ENCODE assay signal across 21 mouse cellular contexts in genomic region chr12:117305625-117306105, GRCm38 (mm10).
DNase-seq lines count a peak whose midpoint lies in the region; ATAC-seq and TF ChIP-seq lines count a peak whose summit lies in the region.
"Had no signal": no experiment of that assay in that cellular context is flagged by ENCODE, and none has a peak within 500 bp of the region (broad histone marks: within the 10 kb centered on the region; RNA-seq: fewer than 3 reads in every experiment).

No protein-coding gene starts in this region.

- H3K27ac ChIP-seq in forebrain, embryonic 12.5 days: peak overlapping the region; percentile 73
- H3K27ac ChIP-seq in forebrain, postnatal 0 days (ENCODE audit: low read depth, low read length): peak overlapping the region; percentile 73
- H3K27ac ChIP-seq in hindbrain, postnatal 0 days: no peak overlapping the region
- H3K27ac ChIP-seq in midbrain, postnatal 0 days (ENCODE audit: low read depth, low read length): peak overlapping the region; percentile 57
- H3K27ac ChIP-seq: heart, embryonic 13.5 days; layer of hippocampus, adult 2 months; limb, embryonic 12.5 days; liver, embryonic 13.5 days; stomach, embryonic 15.5 days had no signal

- ATAC-seq in forebrain, embryonic 12.5 days (ENCODE audit: low FRiP score): peak; percentile 6; the same call in 1 of the 2 replicates
- ATAC-seq in forebrain, postnatal 0 days: peak; percentile 38
- ATAC-seq in hindbrain, postnatal 0 days: peak; percentile 27; the same call in 1 of the 2 replicates
- no peak for ATAC-seq in midbrain, postnatal 0 days (ENCODE audit: low FRiP score)
- ATAC-seq: intestine, embryonic 16.5 days had no signal

- no peak overlapping the region for H3K9ac ChIP-seq in forebrain, embryonic 12.5 days
- no peak overlapping the region for H3K9ac ChIP-seq in forebrain, postnatal 0 days
- no peak overlapping the region for H3K9ac ChIP-seq in hindbrain, postnatal 0 days (replicated peaks; ENCODE audit: low read length)
- H3K9ac ChIP-seq in midbrain, postnatal 0 days (replicated peaks; ENCODE audit: low read length, poor library complexity, severe bottlenecking): no peak overlapping the region
- H3K9ac ChIP-seq: heart, embryonic 13.5 days; limb, embryonic 12.5 days; liver, embryonic 13.5 days; stomach, embryonic 15.5 days had no signal

- 30% methylated on average over 5 of the region's 5 CpGs for WGBS in forebrain, embryonic 12.5 days
- WGBS in forebrain, postnatal 0 days: 31% methylated on average over 5 of the region's 5 CpGs
- WGBS in hindbrain, postnatal 0 days: 38% methylated on average over 5 of the region's 5 CpGs
- 36% methylated on average over 5 of the region's 5 CpGs for WGBS in midbrain, postnatal 0 days

- no peaks in the 10 kb centered on the region for H3K9me3 ChIP-seq in forebrain, embryonic 12.5 days
- H3K9me3 ChIP-seq in forebrain, postnatal 0 days (ENCODE audit: low read length): peaks cover under 1% of the 10 kb centered on the region; the same call in 1 of the 2 replicates
- no peaks in the 10 kb centered on the region for H3K9me3 ChIP-seq in hindbrain, postnatal 0 days (ENCODE audit: low read length)
- H3K9me3 ChIP-seq in midbrain, postnatal 0 days (ENCODE audit: low read length): no peaks in the 10 kb centered on the region
- H3K9me3 ChIP-seq: heart, embryonic 13.5 days; limb, embryonic 12.5 days; liver, embryonic 13.5 days; stomach, embryonic 15.5 days had no signal

- DNase-seq in forebrain, postnatal 0 days: peak; percentile 29
- peak; percentile 4 for DNase-seq in hindbrain, postnatal 0 days (ENCODE audit: low spot score)
- DNase-seq in midbrain, postnatal 0 days (ENCODE audit: low spot score): no peak
- DNase-seq in layer of hippocampus, postnatal 25 days (ENCODE audit: extremely low spot score in 1 of 2, low spot score in 1 of 2): no peak
- no peak for DNase-seq in Muller cell, postnatal 12 days (ENCODE audit: inconsistent ontology term)
- DNase-seq in kidney, adult 9 months: no peak
- DNase-seq: cerebellum, adult 11 months; cerebellum, postnatal 25 days; gastrocnemius, postnatal 36 days; heart, postnatal 36 days; kidney, postnatal 10 days; liver, embryonic 13.5 days; spleen, adult 18-20 months; thymus, postnatal 14 days had no signal

- no peak overlapping the region for H3K4me2 ChIP-seq in forebrain, embryonic 12.5 days
- no peak overlapping the region for H3K4me2 ChIP-seq in forebrain, postnatal 0 days (ENCODE audit: low read depth)
- no peak overlapping the region for H3K4me2 ChIP-seq in hindbrain, postnatal 0 days (ENCODE audit: low read depth, low read length)
- H3K4me2 ChIP-seq in midbrain, postnatal 0 days (ENCODE audit: low read depth, low read length, poor library complexity, severe bottlenecking): no peak overlapping the region
- H3K4me2 ChIP-seq: heart, embryonic 13.5 days; limb, embryonic 12.5 days; liver, embryonic 13.5 days; stomach, embryonic 15.5 days had no signal

- H3K4me3 ChIP-seq in forebrain, embryonic 12.5 days (replicated peaks): no peak overlapping the region
- no peak overlapping the region for H3K4me3 ChIP-seq in forebrain, postnatal 0 days (ENCODE audit: low read depth, low read length)
- no peak overlapping the region for H3K4me3 ChIP-seq in hindbrain, postnatal 0 days (ENCODE audit: low read length)
- no peak overlapping the region for H3K4me3 ChIP-seq in midbrain, postnatal 0 days (ENCODE audit: low read depth, low read length)
- H3K4me3 ChIP-seq: erythroblast, embryonic 14.5 days; heart, embryonic 13.5 days; layer of hippocampus, adult 2 months; limb, embryonic 12.5 days; liver, embryonic 13.5 days; stomach, embryonic 15.5 days had no signal

- no peaks in the 10 kb centered on the region for H3K36me3 ChIP-seq in forebrain, embryonic 12.5 days (replicated peaks)
- H3K36me3 ChIP-seq in forebrain, postnatal 0 days (ENCODE audit: insufficient read depth): no peaks in the 10 kb centered on the region
- no peaks in the 10 kb centered on the region for H3K36me3 ChIP-seq in hindbrain, postnatal 0 days (ENCODE audit: insufficient read depth, low read length)
- H3K36me3 ChIP-seq in midbrain, postnatal 0 days (ENCODE audit: insufficient read depth, low read length): no peaks in the 10 kb centered on the region
- H3K36me3 ChIP-seq: heart, embryonic 13.5 days; limb, embryonic 12.5 days; liver, embryonic 13.5 days; stomach, embryonic 15.5 days had no signal

- H3K4me1 ChIP-seq in forebrain, embryonic 12.5 days: peaks cover 18% of the 10 kb centered on the region
- H3K4me1 ChIP-seq in forebrain, postnatal 0 days (ENCODE audit: insufficient read depth): no peaks in the 10 kb centered on the region
- H3K4me1 ChIP-seq in hindbrain, postnatal 0 days (ENCODE audit: insufficient read depth, low read length): no peaks in the 10 kb centered on the region
- 0 out of 2 replicates have a peak, but pooled peaks cover 4% of the 10 kb centered on the region for H3K4me1 ChIP-seq in midbrain, postnatal 0 days (ENCODE audit: insufficient read depth, low read length)
- H3K4me1 ChIP-seq: limb, embryonic 12.5 days; liver, embryonic 13.5 days; stomach, embryonic 15.5 days had no signal

- no peak for TF ChIP-seq CTCF in forebrain, postnatal 0 days (IDR thresholded peaks at IDR 0.05; ENCODE audit: low read depth)
- TF ChIP-seq CTCF in hindbrain, postnatal 0 days (IDR thresholded peaks at IDR 0.05; ENCODE audit: low read depth): no peak
- no peak for TF ChIP-seq CTCF in midbrain, postnatal 0 days (IDR thresholded peaks at IDR 0.05)

- H3K27me3 ChIP-seq in forebrain, embryonic 12.5 days: no peaks in the 10 kb centered on the region
- H3K27me3 ChIP-seq in forebrain, postnatal 0 days (ENCODE audit: insufficient read depth, low read length): no peaks in the 10 kb centered on the region
- no peaks in the 10 kb centered on the region for H3K27me3 ChIP-seq in hindbrain, postnatal 0 days (ENCODE audit: insufficient read depth, low read length)
- no peaks in the 10 kb centered on the region for H3K27me3 ChIP-seq in midbrain, postnatal 0 days (ENCODE audit: insufficient read depth, low read length)
- H3K27me3 ChIP-seq: limb, embryonic 12.5 days; liver, embryonic 13.5 days; stomach, embryonic 15.5 days had no signal

Comparison
In these comparisons a context has a peak if more than half of its experiments do, and no peak if none do; other contexts are left out.
1. DNase-seq: peak in forebrain, postnatal 0 days (single experiment) and hindbrain, postnatal 0 days (single experiment); none in midbrain, postnatal 0 days (single experiment), layer of hippocampus, postnatal 25 days (0 of 2), Muller cell, postnatal 12 days (single experiment) and kidney, adult 9 months (single experiment).